Mouse (Mus musculus): ENCODE results near the gene Pakap.

Pakap gene

DNA sequence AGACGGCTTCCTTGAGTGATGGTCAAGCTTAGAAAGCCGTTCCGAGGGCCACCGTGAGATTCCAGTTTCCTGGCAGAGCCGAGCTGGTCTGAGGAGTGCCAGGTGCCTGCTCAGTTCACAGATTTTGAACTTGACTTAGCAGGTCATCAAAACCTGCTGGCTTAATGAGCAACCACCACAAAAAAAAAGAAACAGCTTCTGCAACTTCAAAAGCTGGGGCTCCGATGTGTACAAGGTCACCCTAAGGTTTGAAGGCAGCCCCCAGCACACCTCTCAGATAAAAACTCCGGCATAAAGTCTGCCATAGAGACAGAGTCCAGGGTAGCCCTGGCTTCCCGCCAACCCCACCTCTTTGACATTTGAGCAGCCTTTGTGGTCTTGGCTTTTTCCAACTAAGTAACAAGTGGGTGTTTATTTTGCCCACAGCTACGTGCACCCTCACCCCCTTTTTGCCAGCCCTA lies 348.3 kb downstream of the Pakap start, which contains the start of gene D630039A03Rik:
D630039A03Rik (minus strand) TSS at position 97 of the 461 bp plus-strand sequence.
- DNase-seq (ENCODE audit: low read depth) = no peak

DNA sequence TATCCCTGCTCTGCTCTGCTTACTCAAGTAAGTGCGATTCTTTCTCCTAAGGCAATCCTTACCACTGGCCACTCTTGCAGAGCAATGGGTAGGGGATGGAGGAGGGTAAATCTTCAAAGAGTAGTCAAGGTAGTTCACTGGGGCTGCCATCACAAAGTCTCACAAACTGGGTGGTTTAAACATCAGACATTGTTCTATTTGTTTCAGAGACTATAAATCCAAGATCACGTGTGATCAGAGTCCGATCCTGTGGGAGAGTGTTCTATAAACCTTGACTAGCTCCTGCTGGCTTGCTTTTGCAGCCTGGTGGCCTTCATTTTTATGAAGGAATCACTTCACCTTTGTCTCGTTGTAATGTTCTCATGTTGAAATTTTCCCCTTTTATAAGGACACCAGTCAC lies 348.7 kb downstream of the Pakap start:
- DNase-seq (ENCODE audit: low read depth) = no peak

DNA sequence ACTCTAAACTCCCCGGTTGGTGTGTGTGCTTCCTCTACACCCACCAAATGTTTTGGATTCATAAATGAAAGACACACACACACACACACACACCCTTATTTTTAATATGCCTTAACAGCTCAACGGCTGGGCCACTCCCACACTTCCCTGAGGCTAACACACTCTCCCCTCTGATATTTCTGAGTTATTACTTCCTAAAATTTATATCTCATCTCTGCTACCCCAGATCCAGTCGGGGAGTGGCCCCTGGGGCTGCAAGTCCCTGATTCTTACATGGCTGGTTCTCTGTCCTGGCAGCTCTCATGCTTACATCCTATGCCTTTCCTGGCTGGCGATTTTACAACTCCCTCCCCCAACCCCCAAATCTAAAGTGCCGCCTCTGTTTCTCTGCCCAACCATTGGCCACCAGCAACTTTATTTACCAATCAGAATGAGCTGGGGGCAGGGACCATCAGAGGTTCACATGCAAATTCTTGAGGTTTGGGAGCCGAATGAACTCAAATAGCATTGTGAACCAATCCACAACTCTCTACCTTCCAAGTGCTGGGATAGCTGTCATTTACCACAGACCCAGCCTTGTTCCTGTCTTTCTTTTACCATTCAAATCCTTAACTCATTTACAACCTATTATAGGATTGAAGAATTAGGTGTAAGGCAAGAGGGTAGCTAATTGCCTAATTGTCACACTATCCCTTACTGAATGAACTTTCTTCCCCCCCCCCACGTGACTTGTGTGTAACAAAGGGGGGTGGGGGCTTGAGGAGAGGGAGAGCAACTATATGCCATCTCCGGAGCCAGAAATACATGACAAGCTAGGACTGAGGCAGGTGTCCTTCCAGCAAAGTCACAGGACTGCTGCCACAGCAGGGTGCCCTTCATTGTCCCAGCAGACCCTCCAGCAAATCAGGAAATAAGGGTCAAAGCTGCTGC lies 351.8 kb downstream of the Pakap start:
- DNase-seq (ENCODE audit: low read depth) = no peak

DNA sequence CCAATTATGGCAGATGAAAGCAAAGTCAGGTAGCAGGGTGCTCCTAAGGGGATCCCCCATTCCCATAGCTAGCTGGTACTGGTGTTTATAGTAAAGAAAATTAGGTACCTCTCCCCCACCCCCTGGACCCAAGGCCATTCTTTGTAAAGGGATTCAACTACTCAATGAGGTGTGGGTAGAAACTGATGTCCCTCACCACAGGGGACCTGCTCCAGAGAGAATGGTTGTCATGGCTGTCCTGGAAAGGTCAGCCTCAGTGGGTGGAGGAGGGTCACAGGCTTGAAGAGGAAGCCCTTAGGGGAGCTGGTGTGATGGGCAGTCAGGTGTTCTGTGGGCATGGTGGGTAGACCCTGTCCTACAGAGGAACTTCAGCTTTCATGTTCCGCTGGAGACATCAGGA lies 352.5 kb downstream of the Pakap start:
- DNase-seq (ENCODE audit: low read depth) = no peak

DNA sequence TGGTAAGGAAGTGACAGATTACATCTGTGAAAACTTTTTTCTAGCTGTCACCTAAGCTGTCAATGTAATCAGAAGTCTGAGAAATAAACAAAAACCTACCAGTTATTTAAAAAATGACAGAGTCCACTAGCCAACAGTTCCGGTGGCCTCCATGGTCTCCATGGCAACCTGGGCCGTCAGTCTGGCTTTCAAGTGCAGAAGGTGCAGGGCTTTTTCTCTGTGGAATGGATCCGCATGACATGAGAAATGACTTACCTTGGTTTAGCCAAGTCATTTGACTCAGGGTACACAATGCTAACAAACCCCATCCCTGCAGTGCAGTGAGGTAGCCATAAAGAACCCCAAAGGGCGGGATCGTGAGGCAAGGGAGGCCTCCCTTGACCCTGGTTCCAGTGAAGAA lies 354.2 kb downstream of the Pakap start:
- no peak for DNase-seq (ENCODE audit: low read depth)

DNA sequence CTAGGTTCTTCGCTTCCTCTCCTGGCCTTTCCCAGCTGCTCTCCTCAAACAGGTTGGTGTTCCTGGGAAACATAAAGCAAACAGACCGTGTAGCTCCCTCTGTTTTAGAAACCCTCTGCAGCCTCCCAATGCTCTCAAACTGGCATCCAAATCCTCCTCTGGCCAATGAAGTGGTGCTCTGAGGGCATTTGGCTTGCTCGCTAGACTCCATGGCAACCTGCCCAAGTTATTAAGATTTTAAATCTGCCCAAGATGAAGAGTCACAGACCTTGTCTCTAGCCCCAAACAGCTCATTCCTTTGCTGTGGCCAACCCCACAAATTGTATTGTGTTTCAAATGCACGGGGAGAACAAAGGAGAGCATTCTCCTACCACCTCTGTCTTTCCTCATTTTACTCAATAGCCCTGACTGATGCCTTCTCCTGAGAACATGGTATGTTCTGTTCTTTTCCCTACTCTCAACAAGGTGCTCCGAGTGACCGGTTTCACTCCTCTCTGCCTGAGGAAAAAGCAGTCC lies 356.6 kb downstream of the Pakap start:
- DNase-seq (ENCODE audit: low read depth) = no peak

DNA sequence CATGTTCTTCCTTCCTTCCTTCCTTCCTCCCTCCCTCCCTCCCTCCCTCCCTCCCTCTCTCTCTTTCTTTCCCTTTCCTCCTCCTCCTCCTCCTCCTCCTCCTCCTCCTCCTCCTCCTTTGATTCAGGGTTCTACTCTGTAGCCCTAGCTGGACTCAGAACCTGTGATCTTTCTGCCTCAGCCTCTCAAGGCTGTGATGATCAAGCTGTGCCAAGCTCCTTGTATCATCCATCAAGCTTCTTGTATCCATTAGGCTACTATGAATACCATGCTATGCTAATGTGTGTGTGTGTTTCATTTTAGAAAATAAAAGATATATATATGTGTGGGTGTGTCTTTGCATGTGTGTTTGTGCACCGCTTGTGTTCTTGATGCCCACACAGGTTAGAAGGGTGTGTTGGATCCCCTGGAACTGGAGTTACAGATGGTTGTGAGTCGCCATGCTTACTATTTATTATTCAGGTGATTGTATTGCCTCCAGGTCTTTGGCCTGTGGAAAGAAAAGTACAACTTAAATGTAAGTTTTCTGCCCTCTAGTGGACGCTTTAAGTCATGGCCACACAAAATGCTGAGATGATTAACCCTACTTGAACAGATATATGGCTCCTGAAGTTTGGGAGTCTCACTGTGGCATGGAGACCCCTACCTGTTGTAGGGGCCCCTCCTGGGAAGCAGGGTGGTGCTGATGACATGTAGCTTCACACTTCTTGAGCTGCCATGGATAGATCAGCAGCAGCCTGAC lies 359.7 kb downstream of the Pakap start:
- no peak for DNase-seq (ENCODE audit: low read depth)

DNA sequence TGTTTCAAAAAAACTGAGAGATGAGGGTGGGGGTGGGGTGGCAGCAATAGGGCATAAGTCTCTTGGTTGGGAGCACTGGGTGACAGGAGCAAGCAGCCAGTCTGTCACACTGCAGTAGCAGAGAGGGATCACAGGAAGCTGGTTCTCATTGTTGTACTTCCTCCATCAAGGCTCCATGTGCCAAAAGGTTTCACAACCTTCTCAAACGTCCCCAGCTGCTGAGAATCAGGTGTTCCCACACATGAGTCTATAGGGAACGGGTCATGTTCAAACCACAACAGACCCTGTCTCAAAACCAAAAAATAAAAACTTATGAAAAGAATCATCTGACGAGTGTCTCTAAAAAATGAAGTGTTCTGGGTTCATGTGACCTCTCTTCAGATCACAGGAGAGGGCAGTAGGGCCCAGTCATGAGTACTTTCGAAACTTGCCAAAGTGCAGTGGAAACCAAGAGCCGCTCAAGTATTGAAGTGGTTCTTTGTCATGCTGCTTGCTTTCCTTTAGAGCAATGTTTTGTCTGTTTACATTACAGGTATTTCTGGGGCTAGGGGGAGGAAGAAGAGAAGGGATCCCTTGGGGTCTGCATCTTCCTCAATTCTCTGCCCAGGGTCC lies 362.7 kb downstream of the Pakap start:
- DNase-seq (ENCODE audit: low read depth) = no peak

DNA sequence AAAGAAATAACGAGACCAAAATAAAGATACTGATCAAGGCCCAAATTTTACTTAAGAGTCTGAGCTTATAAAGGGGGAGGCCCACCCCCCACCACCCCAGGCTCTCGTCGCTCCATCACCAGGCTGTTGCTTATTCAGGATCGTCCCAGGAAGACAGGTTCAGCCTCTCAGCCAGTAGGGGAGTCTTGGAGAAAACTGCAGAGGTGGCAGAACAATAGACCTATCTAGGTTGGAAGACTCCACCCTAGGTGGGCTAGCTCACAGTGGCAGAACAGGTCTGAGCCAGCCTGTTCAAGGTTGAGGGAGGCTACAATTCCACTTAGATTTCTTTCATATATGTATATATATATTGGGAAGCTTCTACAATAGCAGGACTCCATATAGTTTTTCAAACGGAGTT lies 366.2 kb downstream of the Pakap start:
- no peak for DNase-seq (ENCODE audit: low read depth)

DNA sequence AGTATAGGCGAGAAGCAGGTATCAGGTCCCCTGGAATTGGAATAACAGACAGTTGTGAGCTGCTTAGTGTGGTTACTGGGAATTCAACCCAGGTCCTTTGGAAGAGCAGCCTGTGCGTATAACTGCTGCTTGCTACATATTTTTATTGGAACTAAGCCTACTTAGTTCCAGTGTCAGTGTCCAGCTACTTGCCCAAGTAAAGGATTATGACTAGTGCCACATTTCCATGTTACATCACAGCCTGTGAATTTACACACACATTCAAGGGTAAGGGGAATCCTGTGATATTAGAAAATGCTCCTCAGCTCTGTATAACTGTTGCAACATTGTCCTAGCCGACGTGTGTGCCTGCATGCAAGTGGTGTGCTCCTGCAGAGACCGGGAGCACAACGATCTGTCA lies 369.3 kb downstream of the Pakap start:
- DNase-seq (ENCODE audit: low read depth) = no peak

DNA sequence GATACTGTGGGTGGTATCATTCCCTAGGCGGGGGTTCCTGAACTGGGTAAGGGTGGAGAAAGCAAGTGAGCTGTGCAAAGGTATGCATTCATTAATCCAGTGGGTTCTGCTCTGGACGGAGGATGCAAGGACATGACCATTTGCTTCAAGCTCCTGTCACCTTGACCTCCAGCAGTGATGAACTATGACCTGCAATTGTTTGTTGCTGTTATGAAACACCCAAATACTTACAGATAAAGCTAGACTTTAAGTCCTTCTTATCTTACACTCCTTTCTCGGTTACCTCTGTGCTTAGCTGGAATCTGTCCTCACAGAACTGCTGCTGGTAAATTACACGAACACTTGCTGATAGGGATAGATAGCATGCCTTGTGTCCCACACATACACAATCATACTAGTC lies 372.7 kb downstream of the Pakap start:
- DNase-seq (ENCODE audit: low read depth) = no peak

DNA sequence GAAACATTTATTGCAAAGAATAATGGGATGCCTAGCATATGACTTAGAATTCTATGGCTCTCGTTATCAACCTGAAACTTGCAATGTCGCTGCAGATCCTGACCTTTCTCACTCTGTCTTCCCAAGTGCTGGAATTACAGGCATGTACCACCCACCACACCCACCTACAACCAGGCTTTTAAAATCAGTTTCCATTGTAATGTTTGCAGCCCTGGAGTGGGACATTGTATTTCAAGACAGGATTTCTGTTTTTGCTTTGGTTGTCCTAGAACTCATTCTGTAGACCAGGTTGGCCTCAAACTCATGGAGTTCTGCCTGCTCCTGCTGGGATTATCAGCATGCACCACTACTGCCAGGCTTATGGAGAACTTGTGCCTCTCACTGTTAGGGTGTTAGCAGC lies 374.9 kb downstream of the Pakap start:
- DNase-seq (ENCODE audit: low read depth) = no peak
